Mouse (Mus musculus): ENCODE results near the gene Frs2.

DNA sequence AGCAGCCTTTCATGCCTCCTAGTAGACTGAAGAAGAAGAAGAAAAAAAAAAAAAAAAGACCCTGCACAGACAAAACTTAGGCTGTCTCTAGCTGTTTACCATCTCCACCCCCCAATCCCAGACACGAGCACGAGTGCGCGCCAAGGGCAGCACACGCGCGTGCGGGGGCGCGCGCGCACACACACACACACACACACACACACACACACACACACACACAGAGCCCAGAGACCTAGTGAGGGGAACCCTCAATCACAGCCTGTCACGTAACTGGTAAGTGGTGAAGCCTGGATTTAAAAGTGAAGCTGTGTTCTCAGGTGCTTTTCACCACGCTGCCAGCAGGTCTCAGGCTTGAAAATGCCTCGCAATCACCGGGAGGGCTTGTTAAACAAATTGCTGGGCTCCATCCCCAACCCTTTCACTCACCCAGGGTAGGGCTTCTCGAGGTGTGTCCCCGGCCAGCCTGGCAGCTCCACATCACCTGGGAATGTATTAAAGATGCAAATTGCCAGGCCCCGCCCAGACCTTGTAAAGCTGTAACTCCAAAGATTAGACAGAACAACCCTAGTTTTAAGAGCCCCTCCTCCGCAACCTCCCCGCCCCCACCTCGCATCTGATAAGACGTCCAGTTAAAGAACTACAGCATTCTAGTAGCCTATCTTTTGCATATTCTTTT is 1.7 kb upstream of the Frs2 start:
- no peak for TF ChIP-seq POLR2A (IDR thresholded peaks at IDR 0.05; ENCODE audit: insufficient read depth, low read depth, low read length)
- no peak for TF ChIP-seq CTCF (IDR thresholded peaks at IDR 0.05)
- no peak for TF ChIP-seq EP300 (IDR thresholded peaks at IDR 0.05; ENCODE audit: insufficient read depth, low read depth, low read length)

Data from heart, adult 2 months (tissue).